Mouse (Mus musculus) embryonic facial prominence, embryonic 12.5 days (tissue): ENCODE measurements around the gene Tcl1b2. TPM values are rescaled to one million over a fixed set of nuclear protein-coding genes. Genes with fewer than 3 reads are reported as not detected.
"Not testable (repeated sequence)": the region's sequence is repeated elsewhere in the genome, so short reads cannot be mapped to it uniquely, and the experiment has no call there.

Experiments
- ATAC-seq: fragments of 200-750 bp; cut with Nextera tagmentation; 2 replicates; pipeline ENCODE4 v1.8.0; 2017; ENCODE audit not compliant: insufficient number of reproducible peaks, insufficient read depth, low FRiP score, low TSS enrichment
- H3K27ac ChIP-seq: fragments of 300-500 bp; sonication (generic); 2 replicates; pipeline ENCODE4 v1.5.1; 2016; ENCODE audit warnings: mild to moderate bottlenecking
- H3K27me3 ChIP-seq: fragments of 300-500 bp; sonication (generic); 2 replicates; pipeline ENCODE4 v1.6.1; 2016; ENCODE audit warnings: mild to moderate bottlenecking, moderate library complexity
- H3K36me3 ChIP-seq: fragments of 300-500 bp; sonication (generic); 2 replicates; pipeline ENCODE4 v1.6.1; 2016; ENCODE audit warnings: mild to moderate bottlenecking
- H3K4me1 ChIP-seq: fragments of 300-500 bp; sonication (generic); 2 replicates; pipeline ENCODE4 v1.6.1; 2016
- H3K4me2 ChIP-seq: fragments of 300-500 bp; sonication (generic); replicated peaks from 2 replicates; pipeline ENCODE4 v1.6.1; 2016; ENCODE audit warnings: mild to moderate bottlenecking, moderate library complexity
- H3K4me3 ChIP-seq: fragments of 300-500 bp; sonication (generic); 2 replicates; pipeline ENCODE4 v1.5.1; 2016; ENCODE audit warnings: mild to moderate bottlenecking
- H3K9ac ChIP-seq: fragments of 300-500 bp; sonication (generic); 2 replicates; pipeline ENCODE4 v1.6.1; 2016; ENCODE audit warnings: mild to moderate bottlenecking, moderate library complexity
- H3K9me3 ChIP-seq: fragments of 300-500 bp; sonication (generic); 2 replicates; pipeline ENCODE4 v1.6.1; 2016; ENCODE audit warnings: mild to moderate bottlenecking, moderate library complexity
- WGBS: fragments of 180-500 bp; shearing (Covaris S2); methylation state at CpG from one replicate; pipeline ENCODE4 v1.1.7; 2016; 5-methylcytosine and 5-hydroxymethylcytosine counted together
- polyA plus RNA-seq: library from polyadenylated mRNA; unstranded; fragments of >200 nt; fragmentation: Nextera tagmentation; extraction: Ambion mirVana; gene quantifications from 2 replicates; pipeline ENCODE4 v1.2.1, GENCODE M21; 2016

Tcl1b2 gene
- polyA plus RNA-seq, 1 experiment from 2014 or later: not detected

DNA sequence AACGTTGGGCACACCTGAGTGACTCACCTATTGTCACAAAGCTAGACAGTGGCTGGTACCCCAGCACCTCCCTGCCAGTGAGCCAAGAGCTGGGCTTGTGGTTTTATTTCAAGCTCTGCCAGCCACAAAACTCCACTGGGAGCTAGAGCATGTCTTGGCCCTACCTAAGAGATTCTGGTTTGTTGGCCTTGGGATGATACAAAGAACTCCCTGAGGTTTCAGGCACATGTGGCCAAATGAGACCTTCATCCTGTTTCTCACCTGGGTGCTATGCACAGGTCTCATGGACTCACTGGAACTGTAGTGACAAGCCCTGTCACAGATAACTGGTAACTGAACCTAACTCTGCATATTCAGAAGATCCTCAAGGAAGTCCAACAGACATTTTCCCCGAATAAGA, 18.2 kb upstream of the Tcl1b2 start:
- no peaks in the 10 kb centered on the region for H3K9me3 ChIP-seq
- H3K27me3 ChIP-seq: no peaks in the 10 kb centered on the region
- no peaks in the 10 kb centered on the region for H3K4me1 ChIP-seq
- H3K4me3 ChIP-seq: no peak overlapping the region
- ATAC-seq: no peak
- WGBS: 76% methylated on average over 2 of the region's 2 CpGs
- H3K27ac ChIP-seq: no peak overlapping the region
- no peak overlapping the region for H3K9ac ChIP-seq
- H3K36me3 ChIP-seq: no peaks in the 10 kb centered on the region
- no peak overlapping the region for H3K4me2 ChIP-seq

- not testable (repeated sequence) for H3K36me3 ChIP-seq, H3K9ac ChIP-seq, H3K9me3 ChIP-seq, ATAC-seq, H3K4me3 ChIP-seq, H3K4me2 ChIP-seq, H3K27ac ChIP-seq, H3K27me3 ChIP-seq, H3K4me1 ChIP-seq
- 55% methylated on average over 3 of the region's 3 CpGs for WGBS
Observed at GRCm38 (mm10) chr12:105129494-105130205, 16.2 kb upstream of the Tcl1b2 start.

GRCm38 (mm10) chr12:105134167-105134566, 11.6 kb upstream of the Tcl1b2 start:
- H3K36me3 ChIP-seq, H3K27ac ChIP-seq, ATAC-seq, H3K9me3 ChIP-seq, H3K4me1 ChIP-seq, H3K27me3 ChIP-seq, H3K4me2 ChIP-seq, H3K9ac ChIP-seq, H3K4me3 ChIP-seq: not testable (repeated sequence)
- 67% methylated on average over 2 of the region's 2 CpGs for WGBS

DNA sequence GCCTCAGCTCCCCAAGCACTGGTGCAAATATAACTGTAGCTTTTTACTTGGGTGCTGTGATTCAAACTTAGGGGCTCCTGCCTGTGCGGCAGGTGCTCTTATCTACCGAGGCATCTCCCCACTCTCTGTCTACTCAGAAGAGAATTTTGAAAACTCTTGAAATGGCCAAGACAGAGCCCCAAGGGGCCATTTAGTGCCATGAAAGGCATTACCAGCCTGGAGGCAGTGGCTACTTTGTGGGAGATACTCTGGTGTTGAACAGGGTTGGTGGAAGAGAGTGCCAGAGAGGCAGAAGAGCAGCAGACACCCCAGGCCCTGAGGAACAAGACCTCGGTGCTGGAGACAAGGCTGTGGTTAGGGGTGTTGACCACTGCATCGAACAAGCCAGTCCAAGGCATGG, 11.0 kb upstream of the Tcl1b2 start:
- H3K4me1 ChIP-seq, H3K4me3 ChIP-seq, ATAC-seq, H3K36me3 ChIP-seq, H3K4me2 ChIP-seq, H3K27me3 ChIP-seq, H3K9me3 ChIP-seq, H3K27ac ChIP-seq, H3K9ac ChIP-seq: not testable (repeated sequence)
- WGBS: 89% methylated on average over 4 of the region's 4 CpGs

DNA sequence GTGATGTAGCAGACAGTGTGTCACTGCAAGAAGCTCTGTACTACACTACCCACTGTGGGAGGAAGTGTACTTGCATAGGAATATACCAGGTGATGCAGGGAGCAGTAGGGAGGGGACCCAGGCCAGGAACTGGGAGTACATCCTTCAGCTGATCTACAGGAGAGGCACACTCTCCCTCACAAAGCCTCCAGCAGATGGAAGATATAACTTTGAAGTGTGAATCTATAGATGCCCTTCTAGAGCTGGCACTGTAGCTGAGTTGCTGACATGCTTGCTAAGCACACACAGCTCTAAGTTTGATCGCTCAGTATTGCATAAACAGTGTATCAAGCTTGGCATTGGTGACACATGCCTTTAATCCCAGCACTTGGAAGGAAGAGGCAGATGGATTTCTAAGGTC, 8.1 kb upstream of the Tcl1b2 start:
- H3K9me3 ChIP-seq, H3K27ac ChIP-seq, H3K36me3 ChIP-seq, H3K4me3 ChIP-seq, ATAC-seq, H3K4me2 ChIP-seq, H3K9ac ChIP-seq, H3K27me3 ChIP-seq, H3K4me1 ChIP-seq: not testable (repeated sequence)
- 76% methylated on average over 1 of the region's 1 CpGs for WGBS

- H3K27me3 ChIP-seq: no peaks in the 10 kb centered on the region
- 89% methylated on average over 3 of the region's 3 CpGs for WGBS
- ATAC-seq: no peak
Observed at GRCm38 (mm10) chr12:105143096-105143495, 2.7 kb upstream of the Tcl1b2 start.

DNA sequence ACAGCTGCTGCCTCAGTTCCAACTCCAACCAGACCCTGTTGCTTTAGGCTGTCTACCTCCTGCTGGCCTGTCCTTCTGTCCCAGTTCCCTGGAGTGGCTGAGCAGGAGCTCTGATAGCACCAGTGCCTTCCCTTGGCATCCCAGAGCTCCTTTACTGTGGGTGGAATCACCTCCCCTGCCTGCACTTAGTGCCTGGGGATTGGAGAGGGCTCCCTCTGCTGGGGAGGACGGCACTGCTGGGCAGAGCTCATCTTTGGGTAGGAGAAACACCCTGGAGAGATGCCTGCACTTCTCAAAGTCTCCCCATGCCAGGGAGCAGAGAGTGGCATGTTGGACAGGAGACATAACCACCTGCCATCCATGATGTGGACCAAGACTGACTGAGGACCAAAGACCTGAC, 886 bp upstream of the Tcl1b2 start:
- 47% methylated on average over 1 of the region's 1 CpGs for WGBS
- not testable (repeated sequence) for H3K4me3 ChIP-seq, H3K36me3 ChIP-seq, H3K9me3 ChIP-seq, H3K4me2 ChIP-seq, H3K9ac ChIP-seq, H3K4me1 ChIP-seq, H3K27ac ChIP-seq, ATAC-seq, H3K27me3 ChIP-seq

More at GRCm38 (mm10) chr12:105143096-105143495, 2.7 kb upstream of the Tcl1b2 start:
- H3K9me3 ChIP-seq: no peaks in the 10 kb centered on the region
- no peak overlapping the region for H3K4me3 ChIP-seq
- H3K4me1 ChIP-seq: no peaks in the 10 kb centered on the region
- no peaks in the 10 kb centered on the region for H3K36me3 ChIP-seq
- H3K4me2 ChIP-seq: no peak overlapping the region
- H3K27ac ChIP-seq: no peak overlapping the region
- no peak overlapping the region for H3K9ac ChIP-seq

DNA sequence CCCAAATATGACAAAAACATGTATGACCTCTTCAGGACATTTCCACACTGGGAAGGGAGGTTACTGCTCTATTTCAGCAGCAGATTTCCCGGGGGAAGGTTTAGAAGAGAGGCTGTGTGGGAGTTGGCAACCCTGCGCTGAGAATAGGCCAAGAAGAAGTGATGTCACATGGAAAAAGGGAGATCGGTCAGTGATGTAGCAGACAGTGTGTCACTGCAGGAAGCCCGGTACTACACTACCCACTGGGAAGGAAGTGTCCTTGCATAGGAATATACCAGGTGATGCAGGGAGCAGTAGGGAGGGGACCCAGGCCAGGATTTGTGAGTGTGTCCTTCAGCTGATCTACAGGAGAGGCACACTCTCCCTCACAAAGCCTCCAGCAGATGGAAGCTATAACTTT, 9.5 kb downstream of the Tcl1b2 start:
- not testable (repeated sequence) for H3K9me3 ChIP-seq, H3K4me2 ChIP-seq, H3K4me1 ChIP-seq, H3K27me3 ChIP-seq, H3K4me3 ChIP-seq, H3K9ac ChIP-seq, H3K36me3 ChIP-seq, H3K27ac ChIP-seq, ATAC-seq
- WGBS: 77% methylated on average over 4 of the region's 4 CpGs

- WGBS: 62% methylated on average over 6 of the region's 6 CpGs
- no peak overlapping the region for H3K27ac ChIP-seq
- no peaks in the 10 kb centered on the region for H3K4me1 ChIP-seq
- no peak overlapping the region for H3K4me3 ChIP-seq
- H3K9me3 ChIP-seq: no peaks in the 10 kb centered on the region
- no peaks in the 10 kb centered on the region for H3K27me3 ChIP-seq
- ATAC-seq: no peak
- H3K36me3 ChIP-seq: no peaks in the 10 kb centered on the region
- H3K9ac ChIP-seq: no peak overlapping the region
- H3K4me2 ChIP-seq: no peak overlapping the region
Observed at GRCm38 (mm10) chr12:105158842-105159241, 13.0 kb downstream of the Tcl1b2 start.

GRCm38 (mm10) chr12:105159390-105159789, 13.6 kb downstream of the Tcl1b2 start, which contains the start of gene Tcl1b1:
Tcl1b1 (plus strand) TSS chr12:105159690.
- no peaks in the 10 kb centered on the region for H3K36me3 ChIP-seq
- no peaks in the 10 kb centered on the region for H3K27me3 ChIP-seq
- no peaks in the 10 kb centered on the region for H3K4me1 ChIP-seq
- H3K4me3 ChIP-seq: no peak within 1 kb of the TSS
- H3K4me2 ChIP-seq: no peak within 1 kb of the TSS
- 75% methylated on average over 4 of the region's 4 CpGs for WGBS
- H3K9ac ChIP-seq: no peak within 1 kb of the TSS
- no peak for ATAC-seq
- no peaks in the 10 kb centered on the region for H3K9me3 ChIP-seq
- no peak within 1 kb of the TSS for H3K27ac ChIP-seq

DNA sequence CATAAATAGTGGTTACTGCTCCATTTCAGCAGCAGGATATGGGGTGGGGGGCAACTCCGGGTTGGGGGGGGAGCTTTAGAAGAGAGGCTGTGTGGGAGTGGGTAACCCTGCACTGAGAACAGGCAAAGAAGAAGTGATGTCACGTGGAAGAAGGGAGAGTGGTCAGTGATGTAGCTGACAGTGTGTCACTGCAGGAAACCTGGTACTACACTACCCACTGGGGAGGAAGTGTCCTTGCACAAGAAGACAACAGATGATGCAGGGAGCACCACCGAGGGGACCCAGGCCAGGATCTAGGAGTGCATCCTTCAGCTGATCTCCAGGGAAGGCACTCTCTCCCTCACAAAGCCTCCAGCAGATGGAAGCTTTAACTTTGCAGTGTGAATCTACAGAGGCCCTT, 20.9 kb downstream of the Tcl1b2 start:
- Histone ChIP-seq H3K27ac (no peak overlapping the region), H3K4me1 (no peaks in the 10 kb centered on the region), H3K27me3 (no peaks in the 10 kb centered on the region), H3K9me3 (no peaks in the 10 kb centered on the region), H3K4me3 (no peak overlapping the region), H3K9ac (no peak overlapping the region), H3K36me3 (no peaks in the 10 kb centered on the region), H3K4me2 (no peak overlapping the region)
- WGBS: 77% methylated on average over 3 of the region's 3 CpGs
- ATAC-seq: no peak

GRCm38 (mm10) chr12:105173366-105173765, 27.6 kb downstream of the Tcl1b2 start:
- Histone ChIP-seq H3K4me3 (no peak overlapping the region), H3K27ac (no peak overlapping the region), H3K36me3 (no peaks in the 10 kb centered on the region), H3K4me1 (no peaks in the 10 kb centered on the region), H3K9ac (no peak overlapping the region), H3K9me3 (no peaks in the 10 kb centered on the region), H3K27me3 (no peaks in the 10 kb centered on the region), H3K4me2 (no peak overlapping the region)
- 73% methylated on average over 2 of the region's 2 CpGs for WGBS
- ATAC-seq: no peak

DNA sequence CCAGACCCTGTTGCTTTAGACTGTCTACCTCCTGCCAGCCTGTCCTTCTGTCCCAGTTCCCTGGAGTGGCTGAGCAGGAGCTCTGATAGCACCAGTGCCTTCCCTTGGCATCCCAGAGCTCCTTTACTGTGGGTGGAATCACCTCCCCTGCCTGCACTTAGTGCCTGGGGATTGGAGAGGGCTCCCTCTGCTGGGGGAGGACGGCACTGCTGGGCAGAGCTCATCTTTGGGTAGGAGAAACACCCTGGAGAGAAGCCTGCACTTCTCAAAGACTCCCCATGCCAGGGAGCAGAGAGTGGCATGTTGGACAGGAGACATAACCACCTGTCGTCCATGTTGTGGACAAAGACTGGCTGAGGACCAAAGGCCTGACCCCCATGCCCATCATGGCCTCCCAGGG, 28.5 kb downstream of the Tcl1b2 start:
- H3K9me3 ChIP-seq, H3K27me3 ChIP-seq, H3K9ac ChIP-seq, H3K4me1 ChIP-seq, ATAC-seq, H3K4me2 ChIP-seq, H3K4me3 ChIP-seq, H3K27ac ChIP-seq, H3K36me3 ChIP-seq: not testable (repeated sequence)
- WGBS: 34% methylated on average over 2 of the region's 2 CpGs
